Mouse (Mus musculus) lung, adult 18-20 months (tissue): ENCODE data around the gene Tlr9.

Experiments used
- DNase-seq, 2 experiments: peaks; one replicate each; pipeline ENCODE4 v3.0.0; 2022; ENCODE audit warnings: mixed read lengths in 2 of 2

Gene Tlr9

GRCm38 (mm10) chr9:106269076-106269788, 46.8 kb downstream of the Tlr9 start:
- no peak for DNase-seq

DNA sequence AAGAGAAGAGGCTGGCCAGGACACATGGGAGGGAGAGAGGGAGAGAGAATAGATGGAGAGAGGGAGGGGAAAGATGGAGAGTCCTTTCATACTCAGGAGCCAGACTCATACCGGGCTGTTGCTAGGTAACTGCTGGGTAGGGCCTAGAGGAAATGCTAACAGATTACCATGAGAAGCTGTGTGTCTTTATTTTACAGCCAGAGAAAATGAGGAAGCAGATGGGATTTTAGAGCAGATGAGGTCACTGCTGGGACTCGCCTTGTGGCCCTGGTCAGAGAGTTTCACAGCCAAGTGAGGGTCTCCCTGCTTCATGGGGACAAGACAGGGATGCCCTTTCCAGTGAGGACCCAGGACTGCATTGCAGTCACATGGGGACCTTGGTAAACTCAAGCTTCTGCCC, 47.5 kb downstream of the Tlr9 start:
- no peak for DNase-seq

- DNase-seq: no peak
These were observed 48.3 kb downstream of the Tlr9 start for GRCm38 (mm10) chr9:106270656-106271055.

- DNase-seq: no peak
These were observed 49.9 kb downstream of the Tlr9 start for GRCm38 (mm10) chr9:106272288-106272687.

- no peak for DNase-seq
These were observed 50.9 kb downstream of the Tlr9 start for GRCm38 (mm10) chr9:106273276-106273675.

- no peak for DNase-seq
These were observed 51.4 kb downstream of the Tlr9 start for GRCm38 (mm10) chr9:106273791-106274190.

DNA sequence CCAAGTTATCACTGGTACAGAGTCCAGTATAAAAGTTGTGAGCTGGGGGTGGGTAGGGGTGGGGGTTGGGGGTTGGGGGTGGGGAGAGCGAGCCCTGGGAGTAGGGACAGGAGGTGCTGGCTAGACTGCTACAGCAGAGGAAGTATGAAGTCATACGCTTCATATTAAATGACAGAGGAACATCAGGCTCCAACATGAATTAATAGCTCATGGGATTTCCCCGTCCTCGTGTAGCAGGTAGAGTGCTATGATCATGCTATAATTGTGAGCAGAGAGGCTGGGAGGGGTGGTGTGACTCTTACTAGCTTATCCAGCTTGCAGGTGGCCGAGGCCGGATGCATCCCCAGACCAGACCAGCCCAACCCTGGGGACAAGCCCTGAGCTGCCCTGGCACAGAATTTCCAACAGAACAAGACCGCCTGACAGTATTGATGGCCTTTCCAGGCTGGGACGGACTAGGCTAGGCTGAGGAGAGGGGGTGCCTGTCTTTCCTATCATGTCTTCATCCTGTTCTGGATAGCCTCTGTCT, 52.3 kb downstream of the Tlr9 start:
- no peak for DNase-seq

GRCm38 (mm10) chr9:106275806-106276205, 53.4 kb downstream of the Tlr9 start:
- DNase-seq: no peak
